Mouse (Mus musculus): ENCODE measurements around the gene 4933403O08Rik. TPM values are rescaled to one million over a fixed set of nuclear protein-coding genes. Genes with fewer than 3 reads are reported as not detected.

The 4933403O08Rik gene
- total RNA-seq (2021) = 1.3 and 1.4 TPM in 2 replicates
- long read RNA-seq, experiment 1 = 0 reads
- long read RNA-seq, experiment 2 = 0 reads

- no peak for DNase-seq
These were observed at the start of gene 4933403O08Rik for GRCm38 (mm10) chrX:112238749-112239148. TSS of gene 4933403O08Rik (plus strand) at chrX:112239049.

DNA sequence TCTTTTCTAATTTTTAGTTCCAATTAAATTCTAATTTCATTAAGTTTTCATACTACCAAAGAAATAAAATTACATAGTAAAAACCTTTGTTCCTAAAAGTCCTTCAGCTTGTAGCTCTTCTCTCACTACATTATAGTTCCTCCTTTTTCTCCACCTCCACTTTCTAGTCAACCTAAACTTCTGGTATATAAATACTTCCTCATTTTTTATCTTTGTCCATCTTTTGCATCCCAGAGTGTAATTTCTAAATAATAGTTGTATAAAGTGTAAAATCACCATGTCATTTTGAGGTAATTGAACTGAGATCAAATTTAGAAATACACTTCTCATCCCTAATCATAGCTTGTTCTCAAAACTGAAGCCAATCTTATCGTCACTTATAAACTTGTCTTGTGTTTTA lies 4.1 kb downstream of the 4933403O08Rik start:
- DNase-seq = no peak

DNA sequence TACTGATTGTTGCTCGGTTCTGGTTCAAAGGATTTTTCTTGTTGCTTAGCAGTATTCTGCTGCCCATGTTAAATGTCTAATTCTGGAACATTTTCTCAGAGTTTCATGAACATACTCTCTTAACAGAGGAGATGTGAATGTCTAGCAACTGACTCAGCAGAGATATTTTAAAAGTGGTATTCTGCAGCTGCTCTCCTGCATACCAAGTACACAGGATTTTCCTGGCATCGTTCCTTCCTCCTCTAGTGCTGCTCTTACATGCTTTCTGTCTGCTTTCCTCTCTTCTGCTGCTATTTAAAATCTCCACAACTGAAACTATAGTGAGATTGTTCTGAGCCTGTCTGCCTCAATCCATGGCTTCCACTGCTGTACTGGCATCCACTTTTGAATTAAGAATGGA lies 16.7 kb downstream of the 4933403O08Rik start:
- DNase-seq = no peak

DNA sequence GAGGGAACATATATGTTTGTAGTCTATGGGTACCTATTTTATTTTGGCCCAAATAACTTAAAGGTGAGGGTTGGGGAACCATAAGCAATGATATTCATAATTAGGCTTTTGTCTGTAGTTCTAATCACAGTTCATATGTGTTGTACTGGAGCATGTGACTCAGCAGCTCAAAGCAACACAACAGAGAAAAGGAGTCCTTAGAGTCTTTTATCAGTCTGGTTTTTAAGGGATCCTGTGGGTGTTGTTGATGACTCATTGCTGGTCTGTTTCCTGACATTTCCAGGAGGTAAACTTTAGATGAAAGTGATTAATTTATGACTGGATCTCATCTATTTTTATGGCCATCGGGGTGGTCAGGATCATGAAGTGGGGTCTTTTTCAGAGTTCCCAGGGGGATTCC lies 34.7 kb downstream of the 4933403O08Rik start:
- no peak for DNase-seq

Other genes starting within 250 kb of the 4933403O08Rik start
- gene Tex16, start 228.0 kb upstream of the 4933403O08Rik start, total RNA-seq (2021) = 1.8 and 2.1 TPM in 2 replicates
- 66.4 and 69.9 TPM in 2 replicates for gene Apool, start 72.3 kb downstream of the 4933403O08Rik start, total RNA-seq (2021)
- gene Satl1, start 167.7 kb downstream of the 4933403O08Rik start, total RNA-seq (2021) = not detected in 2 replicates